Mouse (Mus musculus) brain, embryonic 18.5 days (tissue): ENCODE data around the gene Tcf20.
"Not testable (repeated sequence)": the region's sequence is repeated elsewhere in the genome, so short reads cannot be mapped to it uniquely, and the experiment has no call there.

ENCODE experiments used
- DNase-seq: peaks from one replicate; pipeline ENCODE4 v3.0.0-alpha.2; 2012; ENCODE audit warnings: low read depth, low spot score

Tcf20 gene

GRCm38 (mm10) chr15:82806969-82807763 lies 180.5 kb downstream of the Tcf20 start:
- no peak for DNase-seq

- DNase-seq = peak; percentile 32
Observed at GRCm38 (mm10) chr15:82804708-82805639, 182.7 kb downstream of the Tcf20 start.

- DNase-seq = no peak
Observed at GRCm38 (mm10) chr15:82795936-82796440, 191.7 kb downstream of the Tcf20 start.

- no peak for DNase-seq
Observed at GRCm38 (mm10) chr15:82794277-82794676, 193.4 kb downstream of the Tcf20 start, which contains the start of gene Cyp2d26. Cyp2d26 (minus strand) TSS chr15:82794294.

GRCm38 (mm10) chr15:82793868-82794267 lies 193.8 kb downstream of the Tcf20 start:
- no peak for DNase-seq

GRCm38 (mm10) chr15:82793454-82793853 lies 194.2 kb downstream of the Tcf20 start:
- no peak for DNase-seq

- no peak for DNase-seq
Observed at GRCm38 (mm10) chr15:82792566-82792965, 195.1 kb downstream of the Tcf20 start.

- DNase-seq = no peak
Observed at GRCm38 (mm10) chr15:82784581-82784980, 203.1 kb downstream of the Tcf20 start.

GRCm38 (mm10) chr15:82783800-82784199 lies 203.9 kb downstream of the Tcf20 start:
- DNase-seq = no peak

GRCm38 (mm10) chr15:82777856-82778255 lies 209.8 kb downstream of the Tcf20 start:
- DNase-seq = not testable (repeated sequence)

GRCm38 (mm10) chr15:82765943-82766342 lies 221.7 kb downstream of the Tcf20 start:
- DNase-seq = no peak

GRCm38 (mm10) chr15:82764881-82765280 lies 222.8 kb downstream of the Tcf20 start:
- no peak for DNase-seq

GRCm38 (mm10) chr15:82763631-82764420 lies 223.8 kb downstream of the Tcf20 start, which contains the start of gene Cyp2d40:
Cyp2d40 (minus strand) TSS chr15:82764183.
- no peak for DNase-seq
